Mouse (Mus musculus) erythroid progenitor cell, adult 5-6 weeks (primary cell): ENCODE results near the gene Serp1. TPM values are rescaled to one million over a fixed set of nuclear protein-coding genes. Genes with fewer than 3 reads are reported as not detected.

Experiments used
- ATAC-seq: replicated peaks from 2 replicates; pipeline ENCODE4 v1.8.0; 2016; ENCODE audit warnings: moderate number of reproducible peaks, mild to moderate bottlenecking, moderate TSS enrichment, inconsistent platforms; ENCODE audit not compliant: poor library complexity, low FRiP score, severe bottlenecking
- total RNA-seq, 2 experiments: library from RNA; stranded (forward) in 1 of 2; stranded (reverse) in 1 of 2; fragments of 150-400 nt in 1 of 2; fragments of 186-747, 209-891 nt in 1 of 2; gene quantifications; 2 replicates each; pipeline versions ENCODE4 v1.2.3 to v1.2.4; 2015 to 2017; ENCODE audit warnings: low replicate concordance in 2 of 2

The Serp1 gene
- total RNA-seq (2015; ENCODE audit: low replicate concordance) (39.3 and 40.7 TPM in 2 replicates), total RNA-seq (2017; ENCODE audit: low replicate concordance) (30.8 and 32.4 TPM in 2 replicates)

- peak; percentile 97 for ATAC-seq
Measured at GRCm38 (mm10) chr3:58525652-58526407, at the start of gene Serp1, which contains the start of gene Eif2a. TSS of gene Serp1 (minus strand) at chr3:58525892. TSS of gene Eif2a (plus strand) at chr3:58525821.

GRCm38 (mm10) chr3:58570821-58571220 lies 45.1 kb upstream of the Serp1 start:
- ATAC-seq = no peak

GRCm38 (mm10) chr3:58561437-58561836 lies 35.7 kb upstream of the Serp1 start:
- no peak for ATAC-seq

GRCm38 (mm10) chr3:58559887-58560286 lies 34.2 kb upstream of the Serp1 start:
- ATAC-seq = no peak

- no peak for ATAC-seq
Measured at GRCm38 (mm10) chr3:58556649-58557048, 31.0 kb upstream of the Serp1 start.

- ATAC-seq = no peak
Measured at GRCm38 (mm10) chr3:58552001-58552811, 26.5 kb upstream of the Serp1 start.

- no peak for ATAC-seq
Measured at GRCm38 (mm10) chr3:58536573-58536972, 10.9 kb upstream of the Serp1 start.

- ATAC-seq = peak; percentile 36; the same call in 1 of the 2 replicates
Measured at GRCm38 (mm10) chr3:58526408-58526737, 681 bp upstream of the Serp1 start.

- peak; percentile 11 for ATAC-seq
Measured at GRCm38 (mm10) chr3:58525166-58525565, 526 bp downstream of the Serp1 start.

GRCm38 (mm10) chr3:58524246-58524645 lies 1.4 kb downstream of the Serp1 start:
- ATAC-seq = no peak

- ATAC-seq = no peak
Measured at GRCm38 (mm10) chr3:58523386-58523785, 2.3 kb downstream of the Serp1 start.

- ATAC-seq = no peak
Measured at GRCm38 (mm10) chr3:58521361-58521760, 4.3 kb downstream of the Serp1 start.

GRCm38 (mm10) chr3:58520286-58520685 lies 5.4 kb downstream of the Serp1 start:
- ATAC-seq = no peak

GRCm38 (mm10) chr3:58519536-58519935 lies 6.2 kb downstream of the Serp1 start:
- no peak for ATAC-seq

- ATAC-seq = no peak
Measured at GRCm38 (mm10) chr3:58518962-58519361, 6.7 kb downstream of the Serp1 start.

- ATAC-seq = no peak
Measured at GRCm38 (mm10) chr3:58517800-58518199, 7.9 kb downstream of the Serp1 start.

GRCm38 (mm10) chr3:58517258-58517657 lies 8.4 kb downstream of the Serp1 start:
- no peak for ATAC-seq

GRCm38 (mm10) chr3:58516602-58516976 lies 9.1 kb downstream of the Serp1 start:
- ATAC-seq = no peak

- ATAC-seq = no peak
Measured at GRCm38 (mm10) chr3:58515947-58516601, 9.6 kb downstream of the Serp1 start.

- ATAC-seq = no peak
Measured at GRCm38 (mm10) chr3:58513483-58513882, 12.2 kb downstream of the Serp1 start.
